Mouse (Mus musculus) lung, embryonic 16.5 days (tissue): ENCODE data around the gene Ppp2r1b. TPM values are rescaled to one million over a fixed set of nuclear protein-coding genes. Genes with fewer than 3 reads are reported as not detected.

Experiments used
- ATAC-seq: fragments of 200-750 bp; cut with Nextera tagmentation; 2 replicates; pipeline ENCODE4 v1.8.0; 2017; ENCODE audit warnings: low read depth, mild to moderate bottlenecking, moderate library complexity
- H3K27ac ChIP-seq: fragments of 300-500 bp; sonication (generic); 2 replicates; pipeline ENCODE4 v1.5.1; 2014; ENCODE audit warnings: mild to moderate bottlenecking, control low read depth, low read length
- H3K27me3 ChIP-seq: fragments of 300-500 bp; sonication (generic); 2 replicates; pipeline ENCODE4 v1.6.1; 2014; ENCODE audit warnings: low read depth, low read length, mixed read lengths; ENCODE audit not compliant: control insufficient read depth, insufficient read depth
- H3K36me3 ChIP-seq: fragments of 300-500 bp; sonication (generic); 2 replicates; pipeline ENCODE4 v1.6.1; 2014; ENCODE audit warnings: low read length; ENCODE audit not compliant: control insufficient read depth, insufficient read depth
- H3K4me1 ChIP-seq: fragments of 300-500 bp; sonication (generic); replicated peaks from 2 replicates; pipeline ENCODE4 v1.6.1; 2014; ENCODE audit warnings: low read length, mixed read lengths; ENCODE audit not compliant: control insufficient read depth, insufficient read depth
- H3K4me2 ChIP-seq: fragments of 300-500 bp; sonication (generic); 2 replicates; pipeline ENCODE4 v1.6.1; 2014; ENCODE audit warnings: low read depth, low read length, control low read depth
- H3K4me3 ChIP-seq: fragments of 300-500 bp; sonication (generic); 2 replicates; pipeline ENCODE4 v1.5.1; 2014; ENCODE audit warnings: mild to moderate bottlenecking, low read length, control low read depth
- H3K9ac ChIP-seq: fragments of 300-500 bp; sonication (generic); 2 replicates; pipeline ENCODE4 v1.6.1; 2014; ENCODE audit warnings: low read length, control low read depth
- H3K9me3 ChIP-seq: fragments of 300-500 bp; sonication (generic); 2 replicates; pipeline ENCODE4 v1.6.1; 2016; ENCODE audit warnings: low read length; ENCODE audit not compliant: control insufficient read depth
- WGBS: fragments of 180-500 bp; shearing (Covaris S2); extraction: QIAGEN DNeasy Blood & Tissue Kit; methylation state at CpG from one replicate; pipeline ENCODE4 v1.1.7; 2014; 5-methylcytosine and 5-hydroxymethylcytosine counted together
- polyA plus RNA-seq: library from polyadenylated mRNA; unstranded; fragments of >200 nt; fragmentation: Nextera tagmentation; extraction: Ambion mirVana; gene quantifications from 2 replicates; pipeline ENCODE4 v1.2.1, GENCODE M21; 2015

Gene Ppp2r1b
- polyA plus RNA-seq, 1 experiment from 2014 or later = 60.3 TPM

GRCm38 (mm10) chr9:50856341-50857081 is 11.4 kb downstream of the Ppp2r1b start:
- Histone ChIP-seq H3K4me1 (peaks cover 10% of the 10 kb centered on the region; the same call in 1 of the 2 replicates), H3K9me3 (no peaks in the 10 kb centered on the region), H3K4me2 (peak overlapping the region; percentile 71), H3K27ac (peak overlapping the region; percentile 75), H3K36me3 (peaks cover 11% of the 10 kb centered on the region; the same call in 1 of the 2 replicates), H3K4me3 (peak overlapping the region; percentile 81), H3K27me3 (no peaks in the 10 kb centered on the region), H3K9ac (peak overlapping the region; percentile 80)
- WGBS = under 1% methylated on average over 41 of the region's 45 CpGs
- peak; percentile 95 for ATAC-seq

- WGBS = 0% methylated on average over 42 of the region's 46 CpGs
- peak overlapping the region; percentile 53; the same call in 1 of the 2 replicates for H3K27ac ChIP-seq
- H3K9ac ChIP-seq = peak overlapping the region; percentile 80
- no peaks in the 10 kb centered on the region for H3K27me3 ChIP-seq
- ATAC-seq = peak; percentile 69
- H3K4me3 ChIP-seq = peak overlapping the region; percentile 81
- H3K4me1 ChIP-seq = peaks cover 10% of the 10 kb centered on the region; the same call in 1 of the 2 replicates
- H3K9me3 ChIP-seq = no peaks in the 10 kb centered on the region
- H3K4me2 ChIP-seq = peak overlapping the region; percentile 71
- peaks cover 17% of the 10 kb centered on the region; the same call in 1 of the 2 replicates for H3K36me3 ChIP-seq
Observed at GRCm38 (mm10) chr9:50857082-50857641, 12.1 kb downstream of the Ppp2r1b start.

GRCm38 (mm10) chr9:50858681-50859080 is 13.6 kb downstream of the Ppp2r1b start:
- Histone ChIP-seq H3K27me3 (no peaks in the 10 kb centered on the region), H3K9ac (no peak overlapping the region), H3K27ac (no peak overlapping the region), H3K4me3 (no peak overlapping the region), H3K9me3 (no peaks in the 10 kb centered on the region), H3K4me1 (peaks cover 10% of the 10 kb centered on the region; the same call in 1 of the 2 replicates), H3K4me2 (no peak overlapping the region), H3K36me3 (peaks cover 29% of the 10 kb centered on the region; the same call in 1 of the 2 replicates)
- ATAC-seq = no peak
- WGBS = 73% methylated on average over 6 of the region's 6 CpGs

GRCm38 (mm10) chr9:50861119-50861839 is 16.2 kb downstream of the Ppp2r1b start:
- Histone ChIP-seq H3K9me3 (no peaks in the 10 kb centered on the region), H3K36me3 (peaks cover 34% of the 10 kb centered on the region), H3K4me1 (peaks cover 12% of the 10 kb centered on the region; the same call in 1 of the 2 replicates), H3K27me3 (no peaks in the 10 kb centered on the region), H3K27ac (no peak overlapping the region), H3K9ac (no peak overlapping the region), H3K4me2 (no peak overlapping the region), H3K4me3 (no peak overlapping the region)
- WGBS = 88% methylated on average over 18 of the region's 18 CpGs
- ATAC-seq = no peak

- WGBS = 73% methylated on average over 4 of the region's 4 CpGs
- Histone ChIP-seq H3K4me3 (no peak overlapping the region), H3K36me3 (peaks cover 54% of the 10 kb centered on the region), H3K4me2 (no peak overlapping the region), H3K27me3 (no peaks in the 10 kb centered on the region), H3K27ac (no peak overlapping the region), H3K9me3 (no peaks in the 10 kb centered on the region), H3K4me1 (0 out of 2 replicates have a peak, but pooled peaks cover 4% of the 10 kb centered on the region), H3K9ac (no peak overlapping the region)
- no peak for ATAC-seq
Observed at GRCm38 (mm10) chr9:50863824-50864223, 18.7 kb downstream of the Ppp2r1b start.

GRCm38 (mm10) chr9:50864877-50865276 is 19.8 kb downstream of the Ppp2r1b start:
- Histone ChIP-seq H3K9me3 (no peaks in the 10 kb centered on the region), H3K4me3 (no peak overlapping the region), H3K27ac (no peak overlapping the region), H3K4me1 (0 out of 2 replicates have a peak, but pooled peaks cover 4% of the 10 kb centered on the region), H3K36me3 (peaks cover 53% of the 10 kb centered on the region), H3K27me3 (no peaks in the 10 kb centered on the region), H3K9ac (no peak overlapping the region), H3K4me2 (no peak overlapping the region)
- no peak for ATAC-seq
- WGBS = 64% methylated on average over 5 of the region's 5 CpGs

GRCm38 (mm10) chr9:50865803-50866202 is 20.7 kb downstream of the Ppp2r1b start:
- Histone ChIP-seq H3K9ac (no peak overlapping the region), H3K4me2 (no peak overlapping the region), H3K27ac (no peak overlapping the region), H3K36me3 (peaks cover 57% of the 10 kb centered on the region), H3K4me1 (0 out of 2 replicates have a peak, but pooled peaks cover 4% of the 10 kb centered on the region), H3K4me3 (no peak overlapping the region), H3K9me3 (no peaks in the 10 kb centered on the region), H3K27me3 (no peaks in the 10 kb centered on the region)
- no peak; the same call in 1 of the 2 replicates for ATAC-seq
- 67% methylated on average over 8 of the region's 8 CpGs for WGBS

- WGBS = 91% methylated on average over 6 of the region's 6 CpGs
- Histone ChIP-seq H3K4me2 (no peak overlapping the region), H3K27ac (no peak overlapping the region)
Observed at GRCm38 (mm10) chr9:50867015-50867414, 21.9 kb downstream of the Ppp2r1b start.

GRCm38 (mm10) chr9:50868182-50868581 is 23.1 kb downstream of the Ppp2r1b start:
- H3K4me1 ChIP-seq = 0 out of 2 replicates have a peak, but pooled peaks cover 4% of the 10 kb centered on the region
- no peak for ATAC-seq
- H3K27me3 ChIP-seq = no peaks in the 10 kb centered on the region
- H3K36me3 ChIP-seq = peaks cover 47% of the 10 kb centered on the region
- H3K4me3 ChIP-seq = no peak overlapping the region
- WGBS = 86% methylated on average over 2 of the region's 2 CpGs
- H3K4me2 ChIP-seq = no peak overlapping the region
- no peaks in the 10 kb centered on the region for H3K9me3 ChIP-seq
- no peak overlapping the region for H3K27ac ChIP-seq
- H3K9ac ChIP-seq = no peak overlapping the region

More at GRCm38 (mm10) chr9:50867015-50867414, 21.9 kb downstream of the Ppp2r1b start:
- no peak overlapping the region for H3K9ac ChIP-seq
- H3K27me3 ChIP-seq = no peaks in the 10 kb centered on the region
- no peaks in the 10 kb centered on the region for H3K9me3 ChIP-seq
- ATAC-seq = no peak
- 0 out of 2 replicates have a peak, but pooled peaks cover 4% of the 10 kb centered on the region for H3K4me1 ChIP-seq
- H3K36me3 ChIP-seq = peaks cover 55% of the 10 kb centered on the region
- H3K4me3 ChIP-seq = no peak overlapping the region
